Mouse (Mus musculus) ES-Bruce4 (cell line): ENCODE results near the gene Erp44. TPM values are rescaled to one million over a fixed set of nuclear protein-coding genes. Genes with fewer than 3 reads are reported as not detected.

ENCODE experiments used
- H3K27ac ChIP-seq: 2 replicates; pipeline ENCODE4 v1.5.1; 2012; ENCODE audit warnings: low read length, inconsistent platforms; ENCODE audit not compliant: insufficient read depth
- H3K27me3 ChIP-seq: 2 replicates; pipeline ENCODE4 v1.6.1; 2012; ENCODE audit warnings: mild to moderate bottlenecking, low read length, inconsistent platforms; ENCODE audit not compliant: control insufficient read depth, poor library complexity, insufficient read depth, severe bottlenecking
- H3K36me3 ChIP-seq: 2 replicates; pipeline ENCODE4 v1.6.1; 2012; ENCODE audit warnings: inconsistent platforms, mild to moderate bottlenecking, low read length, moderate library complexity; ENCODE audit not compliant: control insufficient read depth, poor library complexity, insufficient read depth, severe bottlenecking
- H3K4me1 ChIP-seq: one replicate; pipeline ENCODE4 v1.8.1; 2011; ENCODE audit warnings: low read length; ENCODE audit not compliant: control insufficient read depth, insufficient read depth
- H3K4me3 ChIP-seq: 2 replicates; pipeline ENCODE4 v1.5.1; 2011; ENCODE audit warnings: low read depth, mild to moderate bottlenecking, low read length
- H3K9ac ChIP-seq: 2 replicates; pipeline ENCODE4 v1.6.1; 2012; ENCODE audit warnings: low read depth, mild to moderate bottlenecking, inconsistent platforms; ENCODE audit not compliant: poor library complexity, severe bottlenecking
- H3K9me3 ChIP-seq: replicated peaks from 2 replicates; pipeline ENCODE4 v1.6.1; 2012; ENCODE audit warnings: mild to moderate bottlenecking, low read length, inconsistent platforms; ENCODE audit not compliant: control insufficient read depth, poor library complexity, insufficient read depth, severe bottlenecking
- CTCF ChIP-seq: IDR thresholded peaks from one replicate; pipeline ENCODE4 v1.8.1; 2011; ENCODE audit warnings: low read depth, low read length
- EP300 ChIP-seq: IDR thresholded peaks from 2 replicates; pipeline ENCODE4 v1.6.1; 2011; ENCODE audit warnings: low read depth, low read length; ENCODE audit not compliant: insufficient read depth
- POLR2A ChIP-seq: IDR thresholded peaks from one replicate; pipeline ENCODE4 v1.8.1; 2011; ENCODE audit warnings: low read length; ENCODE audit not compliant: insufficient read depth
- polyA plus RNA-seq: library from polyadenylated mRNA; stranded (reverse); fragments of >200 nt; gene quantifications from 2 replicates; pipeline ENCODE4 v1.2.4, GENCODE M21; 2011; ENCODE audit warnings: low read depth; ENCODE audit not compliant: missing spikeins, insufficient read depth, insufficient read length

The Erp44 gene
- polyA plus RNA-seq, 1 experiment, result 67.6 TPM

DNA sequence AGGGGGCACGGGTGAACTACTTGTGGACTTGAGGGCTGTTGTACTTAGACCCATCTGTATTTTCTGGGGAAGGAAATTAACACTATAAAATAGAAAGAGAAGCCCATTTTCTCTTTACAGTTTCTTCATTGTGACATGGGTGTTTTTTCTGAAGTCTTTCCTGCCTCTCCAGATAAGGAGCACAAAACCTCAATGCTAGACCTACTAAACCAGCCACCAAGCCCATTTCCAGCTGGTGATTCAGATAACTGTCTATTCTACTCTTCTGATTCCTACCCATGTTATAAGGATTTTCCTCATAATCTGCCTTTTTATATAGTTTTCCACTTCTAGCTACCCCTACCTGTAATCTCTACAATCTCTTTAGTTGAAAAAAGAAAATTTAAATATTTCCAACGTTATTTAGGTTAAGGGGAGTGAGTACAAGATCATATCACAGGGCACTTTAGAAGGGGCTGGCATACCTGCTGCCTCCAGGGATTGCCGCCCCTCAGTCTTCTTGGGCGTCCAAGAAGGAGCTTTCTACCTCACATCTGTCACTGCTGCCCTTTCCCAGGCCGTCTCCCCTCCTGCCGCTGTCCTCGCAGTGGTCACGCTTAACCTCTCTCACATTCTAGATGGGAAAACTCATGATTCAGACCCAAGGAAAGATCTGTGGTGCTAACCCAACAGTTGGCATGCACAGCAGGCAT is 97.1 kb downstream of the Erp44 start:
- H3K4me3 ChIP-seq, result no peak overlapping the region
- H3K27ac ChIP-seq, result no peak overlapping the region
- H3K4me1 ChIP-seq, result no peaks in the 10 kb centered on the region
- no peaks in the 10 kb centered on the region for H3K27me3 ChIP-seq
- H3K9ac ChIP-seq, result no peak overlapping the region
- H3K36me3 ChIP-seq, result no peaks in the 10 kb centered on the region
- no peak for TF ChIP-seq CTCF
- TF ChIP-seq POLR2A, result no peak
- TF ChIP-seq EP300, result no peak
- H3K9me3 ChIP-seq, result no peaks in the 10 kb centered on the region

DNA sequence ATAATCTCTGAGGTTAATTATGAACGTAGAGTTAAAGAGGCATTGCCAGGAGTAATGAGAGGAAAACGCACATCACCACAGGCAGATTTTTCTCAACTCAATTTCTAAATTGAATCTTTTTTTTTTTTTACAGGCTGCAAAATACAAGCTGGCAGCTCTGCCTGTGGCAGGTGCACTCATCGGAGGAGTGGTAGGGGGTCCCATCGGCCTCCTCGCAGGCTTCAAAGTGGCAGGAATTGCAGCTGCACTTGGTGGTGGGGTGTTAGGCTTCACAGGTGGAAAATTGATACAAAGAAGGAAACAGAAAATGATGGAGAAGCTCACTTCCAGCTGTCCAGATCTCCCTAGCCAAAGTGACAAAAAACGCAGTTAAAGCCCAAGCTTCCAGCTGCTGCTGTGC is 98.0 kb downstream of the Erp44 start:
- Histone ChIP-seq H3K4me1 (no peaks in the 10 kb centered on the region), H3K27me3 (no peaks in the 10 kb centered on the region), H3K27ac (no peak overlapping the region), H3K9me3 (no peaks in the 10 kb centered on the region), H3K36me3 (no peaks in the 10 kb centered on the region), H3K4me3 (no peak overlapping the region), H3K9ac (no peak overlapping the region)
- TF ChIP-seq CTCF (no peak), EP300 (no peak), POLR2A (no peak)

DNA sequence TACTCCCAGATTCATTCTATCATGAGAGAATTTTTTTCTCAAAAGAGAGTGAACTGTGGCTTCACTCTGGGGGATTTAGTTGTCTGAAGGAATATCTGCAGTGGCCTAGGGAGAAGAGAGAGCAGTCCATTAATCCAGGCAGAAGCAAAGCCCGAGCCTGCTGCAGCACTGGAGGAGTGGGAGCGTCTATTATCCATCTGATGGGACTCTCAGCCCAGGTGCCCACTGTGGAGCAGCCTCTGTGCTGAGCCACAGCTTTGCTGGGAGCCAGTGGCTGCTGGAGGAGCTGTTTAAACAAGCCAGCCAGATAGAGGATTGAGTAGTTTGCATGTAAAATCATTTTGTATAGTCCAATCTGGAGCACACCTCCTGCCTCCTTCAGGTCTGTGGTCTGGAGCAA is 98.4 kb downstream of the Erp44 start:
- H3K27ac ChIP-seq, result no peak overlapping the region
- no peaks in the 10 kb centered on the region for H3K27me3 ChIP-seq
- no peaks in the 10 kb centered on the region for H3K36me3 ChIP-seq
- H3K4me3 ChIP-seq, result no peak overlapping the region
- no peaks in the 10 kb centered on the region for H3K4me1 ChIP-seq
- H3K9ac ChIP-seq, result no peak overlapping the region
- no peak for TF ChIP-seq POLR2A
- TF ChIP-seq EP300, result no peak
- TF ChIP-seq CTCF, result no peak
- H3K9me3 ChIP-seq, result no peaks in the 10 kb centered on the region

DNA sequence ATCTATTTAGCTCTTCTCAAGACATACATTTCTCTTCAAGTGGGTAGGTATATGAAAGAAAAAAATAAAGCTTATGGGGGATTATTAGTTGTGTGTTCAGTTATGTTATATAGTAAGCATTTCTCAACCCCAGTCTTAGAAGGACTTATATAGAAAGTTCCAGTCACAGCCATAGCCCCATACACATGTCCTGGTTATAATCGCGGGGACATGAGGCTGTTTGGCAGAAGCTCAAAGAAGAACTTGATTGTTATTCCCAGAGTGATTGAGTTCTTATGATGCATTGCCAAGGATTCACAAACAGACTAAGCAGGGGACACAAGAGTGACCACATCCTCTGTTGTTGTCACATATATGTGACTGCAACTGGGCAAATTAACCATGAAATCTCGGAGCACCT is 103.7 kb downstream of the Erp44 start:
- Histone ChIP-seq H3K27me3 (no peaks in the 10 kb centered on the region), H3K27ac (no peak overlapping the region), H3K4me1 (no peaks in the 10 kb centered on the region), H3K4me3 (no peak overlapping the region), H3K9ac (no peak overlapping the region), H3K36me3 (no peaks in the 10 kb centered on the region), H3K9me3 (no peaks in the 10 kb centered on the region)
- TF ChIP-seq CTCF, result no peak
- no peak for TF ChIP-seq POLR2A
- TF ChIP-seq EP300, result no peak

DNA sequence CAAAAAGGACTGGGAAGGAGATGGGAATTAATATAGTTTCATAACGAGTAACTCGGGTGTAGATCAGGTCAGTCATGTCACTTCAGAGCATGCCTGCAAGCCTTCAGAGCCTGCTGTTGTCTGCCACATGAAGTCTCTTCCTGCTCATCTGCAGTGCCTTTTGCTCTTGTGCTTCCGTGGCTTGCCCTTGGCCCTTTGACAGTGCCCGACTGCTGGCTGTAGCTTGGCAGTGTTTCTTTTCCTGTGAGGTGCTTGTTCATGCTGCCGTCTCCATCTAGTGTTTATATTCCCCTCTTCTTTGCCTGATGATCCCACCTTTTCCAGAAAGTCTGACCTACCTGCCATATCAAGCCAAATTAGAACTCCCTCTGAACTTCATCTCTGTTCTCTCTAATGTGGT is 115.5 kb downstream of the Erp44 start:
- TF ChIP-seq EP300 (no peak), POLR2A (no peak), CTCF (no peak)
- Histone ChIP-seq H3K27me3 (no peaks in the 10 kb centered on the region), H3K4me1 (no peaks in the 10 kb centered on the region), H3K27ac (no peak overlapping the region), H3K4me3 (no peak overlapping the region), H3K9ac (no peak overlapping the region), H3K9me3 (peaks cover 3% of the 10 kb centered on the region; the same call in 1 of the 2 replicates), H3K36me3 (no peaks in the 10 kb centered on the region)

DNA sequence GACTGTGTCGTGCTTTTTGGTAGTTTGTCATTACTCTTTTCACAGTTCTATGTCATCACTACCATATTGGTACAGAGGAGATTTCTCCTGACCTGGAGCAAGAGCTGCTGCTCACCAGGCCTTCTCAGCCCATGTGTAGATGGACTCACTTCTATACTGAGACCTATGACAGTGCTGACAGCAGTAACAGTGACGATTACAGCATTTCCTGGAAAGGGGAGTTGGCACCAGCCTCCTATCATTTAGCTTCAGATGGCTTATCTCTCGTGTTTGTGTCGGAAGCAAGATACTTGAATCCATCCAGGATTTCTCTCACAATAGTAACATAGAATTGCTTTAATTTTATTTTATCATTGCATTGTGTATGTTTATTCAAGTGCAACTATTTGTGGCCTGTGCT is 119.0 kb downstream of the Erp44 start:
- Histone ChIP-seq H3K27me3 (no peaks in the 10 kb centered on the region), H3K9me3 (peaks cover 3% of the 10 kb centered on the region; the same call in 1 of the 2 replicates), H3K9ac (no peak overlapping the region), H3K4me1 (no peaks in the 10 kb centered on the region), H3K36me3 (no peaks in the 10 kb centered on the region), H3K27ac (no peak overlapping the region), H3K4me3 (no peak overlapping the region)
- TF ChIP-seq EP300, result no peak
- TF ChIP-seq CTCF, result no peak
- no peak for TF ChIP-seq POLR2A
